Mouse (Mus musculus) kidney, adult 9 months (tissue): ENCODE data around the gene Mfsd4b2.
A peak's percentile ranks its signal among the peaks of the same experiment; 100 is the strongest.
"Not testable (repeated sequence)": the region's sequence is repeated elsewhere in the genome, so short reads cannot be mapped to it uniquely, and the experiment has no call there.

Source experiments
- DNase-seq: peaks from one replicate; pipeline ENCODE4 v3.0.0; 2022

Mfsd4b2 gene

DNA sequence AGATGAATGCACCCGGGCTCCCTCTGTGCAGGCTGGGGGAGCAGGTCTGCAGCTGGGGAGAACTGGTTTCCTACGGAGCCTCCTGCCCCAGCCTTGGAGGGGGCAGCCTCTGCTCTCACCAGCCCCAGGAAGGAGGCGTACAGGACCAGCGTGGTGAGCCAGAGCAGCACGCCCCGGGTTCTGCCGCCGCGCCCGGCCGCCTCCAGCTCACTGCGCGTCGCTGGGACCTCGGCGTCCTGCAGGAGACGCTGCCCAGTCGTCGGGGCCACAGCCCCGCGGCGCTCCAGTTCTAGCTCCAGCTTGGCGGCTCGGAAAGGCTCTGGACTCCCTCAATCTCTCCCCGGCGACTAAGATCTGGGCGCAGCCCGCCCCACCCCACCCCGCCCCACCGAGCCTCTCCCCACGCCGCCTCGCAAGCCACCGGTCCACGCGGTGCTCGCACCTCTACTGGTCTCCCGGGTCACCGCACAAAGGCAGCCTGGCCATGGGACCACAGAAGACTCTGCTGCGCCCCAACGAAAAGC, at the start of gene Mfsd4b2:
Gene Mfsd4b2, minus strand, starts transcription at position 308 of the 524 bp plus-strand sequence.
- DNase-seq: no peak

GRCm38 (mm10) chr10:39975771-39976170, 49.0 kb upstream of the Mfsd4b2 start:
- no peak for DNase-seq

DNA sequence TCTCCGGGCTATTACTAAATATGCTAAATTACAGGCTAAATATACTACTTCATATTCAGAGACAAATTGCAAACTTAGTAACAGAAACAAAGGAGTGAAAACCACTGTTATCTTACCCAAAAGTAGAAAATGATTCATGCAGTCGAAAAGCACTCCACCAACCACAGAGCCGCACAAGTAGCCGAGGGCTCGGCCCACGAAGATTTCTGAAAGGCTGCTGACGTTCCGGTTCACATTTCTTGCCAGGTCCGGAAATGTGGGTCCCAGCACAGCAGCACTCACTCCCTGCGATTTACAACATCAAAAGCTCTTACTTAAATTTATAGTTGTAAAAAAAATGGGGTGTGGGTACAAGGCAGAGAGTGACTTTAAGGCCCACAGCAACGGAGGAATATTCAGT, 48.3 kb upstream of the Mfsd4b2 start:
- no peak for DNase-seq

DNA sequence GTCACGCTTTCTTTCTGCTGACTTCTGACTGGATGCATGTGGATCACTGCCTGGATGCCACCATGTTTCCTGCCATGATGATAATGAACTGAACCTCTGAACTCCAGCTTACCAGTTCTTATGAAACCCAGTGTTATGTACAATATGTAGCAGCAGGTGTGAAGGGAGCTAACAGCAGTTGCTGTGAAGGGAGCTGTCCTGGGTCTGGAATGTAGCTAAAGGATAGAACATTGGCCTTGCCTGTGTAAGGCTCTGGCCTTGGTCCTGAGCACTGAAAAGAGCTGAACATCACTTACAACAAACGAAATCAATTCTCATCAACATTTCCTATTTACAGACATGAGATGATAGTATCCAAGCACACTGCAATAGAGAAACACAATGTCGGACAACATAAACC, 40.8 kb upstream of the Mfsd4b2 start:
- no peak for DNase-seq

- no peak for DNase-seq
These were observed 35.2 kb upstream of the Mfsd4b2 start for GRCm38 (mm10) chr10:39961906-39962305.

- no peak for DNase-seq
These were observed 33.7 kb upstream of the Mfsd4b2 start for GRCm38 (mm10) chr10:39960441-39960822.

- DNase-seq: peak; percentile 100
These were observed 33.2 kb upstream of the Mfsd4b2 start, which contains the start of gene Mfsd4b3 for GRCm38 (mm10) chr10:39959761-39960440. TSS of gene Mfsd4b3 (minus strand) at chr10:39960153.

DNA sequence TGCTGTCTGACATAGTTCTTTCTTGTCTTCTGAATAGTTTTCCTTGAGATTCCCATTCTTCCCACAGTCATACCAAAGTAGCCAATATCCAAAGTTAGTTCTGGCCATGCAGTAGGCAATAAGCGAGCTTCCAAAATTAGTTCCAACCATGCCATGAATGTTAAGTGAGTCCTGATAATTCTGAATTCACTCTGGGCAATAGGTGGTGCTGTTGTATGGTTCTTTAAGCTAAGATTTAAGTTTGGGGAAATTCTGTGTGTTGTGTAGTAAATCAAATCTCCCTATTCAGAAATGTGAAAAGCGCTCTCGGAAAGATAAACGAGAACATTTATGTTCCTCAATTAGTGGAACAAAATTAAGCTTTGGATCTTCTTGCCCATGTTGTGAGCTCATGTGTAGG, 31.5 kb upstream of the Mfsd4b2 start:
- DNase-seq: no peak

GRCm38 (mm10) chr10:39956340-39956878, 29.7 kb upstream of the Mfsd4b2 start:
- DNase-seq: peak; percentile 50

DNA sequence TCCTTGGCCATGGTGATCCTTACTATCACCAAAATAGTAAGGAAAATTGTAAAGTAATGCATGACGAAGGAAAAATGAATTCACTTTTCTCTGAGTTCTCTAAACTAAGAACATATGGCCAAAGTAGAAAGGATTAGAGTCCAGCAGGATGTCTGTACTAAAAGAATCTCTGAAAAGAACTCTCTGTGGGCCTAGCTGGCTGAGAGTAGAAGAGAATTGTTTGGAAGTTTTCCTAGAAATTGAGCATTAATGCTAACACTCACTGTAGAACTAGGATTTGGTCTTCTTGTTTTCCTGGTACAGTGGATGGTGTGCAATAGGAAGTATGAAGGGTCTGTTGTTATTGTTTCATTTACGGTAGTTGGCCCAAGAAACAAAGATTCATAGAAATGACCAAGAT, 28.4 kb upstream of the Mfsd4b2 start:
- DNase-seq: no peak

DNA sequence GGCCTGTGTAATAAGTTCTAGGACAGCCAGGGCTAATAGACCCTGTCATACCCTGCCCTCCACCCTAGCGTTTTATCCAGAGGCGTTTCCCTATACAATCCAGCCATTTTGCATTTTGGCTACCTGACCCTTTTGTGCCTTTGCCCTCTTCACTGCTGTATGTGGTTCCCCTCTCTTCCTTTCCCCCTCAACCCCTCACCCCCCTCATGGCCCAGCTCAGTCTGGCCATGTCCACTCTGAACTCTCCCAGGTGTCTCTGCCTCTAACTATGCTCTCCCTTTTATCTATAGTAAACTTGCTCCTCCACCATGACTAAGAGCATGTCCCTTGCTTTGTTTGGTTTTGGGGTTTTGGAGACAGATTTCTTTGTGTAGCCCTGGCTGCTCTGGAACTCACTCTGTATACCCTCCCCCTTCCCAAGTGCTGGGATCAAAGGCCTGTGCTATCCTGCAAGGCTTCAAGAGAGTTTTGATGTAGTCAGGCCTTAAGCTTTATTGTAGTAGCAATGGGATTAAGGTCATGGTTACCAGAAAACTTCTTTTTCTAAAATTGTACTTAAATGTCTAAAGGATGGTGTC, 22.7 kb upstream of the Mfsd4b2 start:
- no peak for DNase-seq

DNA sequence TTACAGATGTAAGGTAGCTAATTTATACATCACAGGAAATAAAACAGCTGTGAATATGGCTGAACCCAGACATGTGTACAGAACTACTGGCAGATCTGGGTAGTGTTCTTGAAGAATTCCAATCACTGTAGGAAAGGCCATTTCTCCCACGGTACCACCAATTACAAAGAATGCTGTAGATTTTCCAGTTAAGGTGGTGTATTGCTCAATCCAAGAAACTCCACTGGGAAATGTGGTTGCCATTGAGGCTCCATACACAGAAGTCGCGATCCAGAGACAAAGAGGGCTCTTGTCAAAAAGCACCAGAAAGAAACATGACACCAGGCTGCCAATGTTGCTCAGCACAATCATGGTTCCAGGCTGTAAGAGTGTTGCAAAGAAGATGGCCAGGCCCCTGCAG, 20.5 kb upstream of the Mfsd4b2 start:
- not testable (repeated sequence) for DNase-seq

- DNase-seq: no peak
These were observed 9.8 kb upstream of the Mfsd4b2 start for GRCm38 (mm10) chr10:39936553-39936952.

- not testable (repeated sequence) for DNase-seq
These were observed 2.2 kb downstream of the Mfsd4b2 start for GRCm38 (mm10) chr10:39924556-39924955.

DNA sequence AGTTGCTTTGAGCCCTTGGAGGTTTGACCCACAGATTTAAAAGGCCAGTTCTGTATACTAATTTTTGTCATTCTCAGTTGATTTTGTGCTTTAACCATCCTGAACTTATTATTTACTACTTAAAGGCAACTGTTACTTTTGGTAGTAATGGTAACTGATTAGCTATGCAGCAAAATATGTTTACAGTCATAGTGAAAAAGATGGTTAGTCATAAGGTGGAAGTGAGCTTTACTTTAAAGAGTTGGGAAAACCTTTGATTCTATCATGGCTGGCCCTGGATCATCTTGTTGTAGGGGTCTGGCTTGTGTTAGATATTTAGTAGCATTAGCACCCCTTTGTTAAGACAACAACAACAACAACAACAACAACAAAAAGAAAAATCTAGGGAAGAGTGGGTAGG, 14.1 kb downstream of the Mfsd4b2 start:
- no peak for DNase-seq

- peak; percentile 58 for DNase-seq
These were observed 17.8 kb downstream of the Mfsd4b2 start for GRCm38 (mm10) chr10:39908768-39909441.

DNA sequence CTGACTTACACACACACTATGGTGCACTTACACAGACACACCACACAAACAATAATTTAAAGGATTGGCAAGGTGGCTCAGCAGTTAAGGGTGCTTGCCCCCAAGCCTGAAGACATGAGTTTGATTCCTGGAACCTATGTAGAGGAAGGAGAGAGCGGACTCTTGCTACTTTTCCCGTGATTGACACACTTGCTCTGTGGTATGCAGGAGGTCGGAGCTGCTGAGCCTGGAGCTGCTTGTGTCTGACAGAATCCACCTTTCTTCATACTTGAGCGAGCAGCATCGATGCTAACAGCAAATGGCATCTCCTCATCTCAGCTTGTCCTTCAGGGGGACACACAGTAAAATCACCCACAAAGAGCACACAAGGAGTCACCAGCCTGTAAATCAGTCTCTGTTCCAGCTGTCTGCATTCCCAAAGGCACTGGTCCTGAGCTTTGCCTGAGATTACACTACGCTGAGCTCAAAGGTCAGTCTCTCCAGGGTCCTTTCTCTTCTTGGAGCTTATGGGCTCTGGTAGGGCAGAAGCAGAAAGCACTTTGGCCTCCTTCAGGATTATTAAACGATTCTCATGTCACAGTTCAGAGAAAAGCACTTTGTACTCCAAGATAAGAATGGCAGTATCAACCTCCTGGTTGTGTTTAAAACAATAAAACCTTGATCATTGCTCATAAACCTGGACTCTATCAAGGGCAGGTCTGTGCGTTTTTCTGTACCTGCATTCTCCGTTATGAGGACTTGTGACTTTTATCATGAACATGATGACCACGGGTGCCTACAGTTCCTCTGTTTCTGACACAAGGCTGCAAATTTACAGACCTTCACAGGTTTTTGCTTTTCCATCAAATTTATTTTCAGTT, 19.7 kb downstream of the Mfsd4b2 start:
- DNase-seq: peak; percentile 91

DNA sequence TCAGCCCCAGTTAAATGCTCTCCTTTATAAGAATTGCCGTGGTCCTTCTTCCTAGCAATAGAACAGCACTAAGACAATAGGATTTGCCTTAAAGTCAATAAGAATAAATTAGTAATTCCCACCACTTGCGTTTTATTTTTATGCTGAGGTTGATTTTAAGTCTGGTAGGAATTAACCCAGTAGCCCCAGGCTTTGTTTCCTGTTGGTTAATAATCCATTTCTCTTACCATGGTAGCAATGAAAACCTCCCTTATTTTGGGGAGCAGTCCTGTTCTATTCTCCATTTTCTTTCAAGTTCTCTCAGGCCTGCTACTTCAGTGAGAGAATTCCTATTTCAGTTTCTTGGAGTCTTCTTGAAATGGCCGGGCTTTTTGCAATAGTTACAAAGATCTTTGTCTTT, 22.5 kb downstream of the Mfsd4b2 start:
- DNase-seq: peak; percentile 59

GRCm38 (mm10) chr10:39898874-39899371, 27.8 kb downstream of the Mfsd4b2 start, which contains the start of gene Mfsd4b4:
TSS of gene Mfsd4b4 (minus strand) at chr10:39899238.
- peak; percentile 93 for DNase-seq

GRCm38 (mm10) chr10:39896503-39896902, 30.2 kb downstream of the Mfsd4b2 start:
- peak; percentile 54 for DNase-seq

DNA sequence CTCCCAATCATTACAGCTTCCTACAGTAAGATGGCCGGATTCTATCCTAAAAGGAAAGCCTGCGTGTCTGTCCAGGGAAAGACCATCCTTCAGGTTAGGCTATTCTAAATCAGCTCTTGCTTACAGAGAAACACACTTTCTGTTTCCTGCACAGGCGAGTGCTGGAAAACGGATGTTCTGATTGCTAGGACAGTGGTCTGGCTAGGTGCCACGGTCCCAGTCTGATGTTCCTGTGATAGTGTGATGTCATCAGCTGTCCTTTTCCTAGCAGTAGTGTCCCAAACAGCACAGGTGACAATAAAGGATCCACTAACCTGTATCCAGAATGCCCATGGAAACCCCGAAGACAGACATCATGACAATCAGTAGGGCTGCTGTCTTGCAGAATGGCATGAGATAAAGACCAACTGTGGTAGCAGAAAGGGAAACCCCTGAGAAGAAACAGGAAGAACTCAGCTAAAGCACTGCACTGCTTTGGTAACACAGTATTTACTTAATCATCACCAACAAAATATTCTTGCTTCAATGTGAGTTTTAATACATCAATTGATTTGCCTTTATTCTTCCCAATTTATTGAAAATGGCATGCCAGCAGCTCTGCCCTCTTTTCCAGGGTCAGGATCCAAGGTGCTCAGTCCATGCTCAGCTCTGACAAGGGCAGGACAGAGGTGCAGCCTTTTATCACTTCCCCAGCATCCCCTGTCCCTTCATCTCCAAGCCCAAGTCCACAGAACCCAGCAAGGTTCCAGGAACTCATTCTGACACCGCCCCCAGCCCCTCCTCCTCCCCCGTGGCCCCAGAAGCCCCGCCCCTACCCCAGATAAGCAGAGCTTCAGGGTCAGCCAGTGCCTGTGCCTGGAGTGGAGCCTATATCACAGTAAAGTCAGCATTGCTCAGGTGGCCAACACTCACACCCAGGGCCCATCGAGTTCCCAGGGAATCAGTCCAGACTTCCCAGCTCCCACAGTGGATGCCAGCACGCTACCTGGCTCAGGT, 32.7 kb downstream of the Mfsd4b2 start:
- no peak for DNase-seq
